Mouse (Mus musculus) frontal cortex, adult (tissue): ENCODE measurements around the gene Hao1.

Experiments
- ATAC-seq: cut with Nextera tagmentation; 2 replicates; pipeline ENCODE4 v1.9.2; 2017; ENCODE audit warnings: mild to moderate bottlenecking, moderate library complexity, mixed read lengths; ENCODE audit not compliant: low TSS enrichment

Gene Hao1

GRCm38 (mm10) chr2:134465132-134465531, 89.0 kb downstream of the Hao1 start:
- ATAC-seq, result no peak

- no peak for ATAC-seq
Observed at GRCm38 (mm10) chr2:134462321-134462720, 91.8 kb downstream of the Hao1 start.

- ATAC-seq, result 0 out of 2 replicates have a peak, but pooled peaks have one; percentile 20
Observed at GRCm38 (mm10) chr2:134460831-134461230, 93.3 kb downstream of the Hao1 start.

- no peak for ATAC-seq
Observed at GRCm38 (mm10) chr2:134456065-134456505, 98.1 kb downstream of the Hao1 start.

GRCm38 (mm10) chr2:134452748-134453147, 101.4 kb downstream of the Hao1 start:
- ATAC-seq, result no peak

- no peak for ATAC-seq
Observed at GRCm38 (mm10) chr2:134450976-134451375, 103.2 kb downstream of the Hao1 start.
